Mouse (Mus musculus) lung, embryonic 15.5 days (tissue): ENCODE measurements around the gene Limk2. TPM values are rescaled to one million over a fixed set of nuclear protein-coding genes. Genes with fewer than 3 reads are reported as not detected.
A peak's percentile ranks its signal among the peaks of the same experiment; 100 is the strongest.

Experiments
- ATAC-seq: fragments of 200-750 bp; cut with Nextera tagmentation; 2 replicates; pipeline ENCODE4 v1.8.0; 2017; ENCODE audit warnings: moderate number of reproducible peaks, borderline replicate concordance; ENCODE audit not compliant: low FRiP score, low TSS enrichment; ENCODE audit errors: extremely low read depth
- H3K27ac ChIP-seq: fragments of 300-500 bp; sonication (generic); 2 replicates; pipeline ENCODE4 v1.5.1; 2015; ENCODE audit warnings: moderate library complexity, mild to moderate bottlenecking, inconsistent platforms
- H3K27me3 ChIP-seq: fragments of 300-500 bp; sonication (generic); 2 replicates; pipeline ENCODE4 v1.6.1; 2015; ENCODE audit warnings: inconsistent platforms
- H3K36me3 ChIP-seq: fragments of 300-500 bp; sonication (generic); 2 replicates; pipeline ENCODE4 v1.6.1; 2015; ENCODE audit warnings: inconsistent platforms
- H3K4me1 ChIP-seq: fragments of 300-500 bp; sonication (generic); 2 replicates; pipeline ENCODE4 v1.6.1; 2015; ENCODE audit warnings: inconsistent platforms
- H3K4me2 ChIP-seq: fragments of 300-500 bp; sonication (generic); 2 replicates; pipeline ENCODE4 v1.6.1; 2015; ENCODE audit warnings: inconsistent platforms, mild to moderate bottlenecking, moderate library complexity
- H3K4me3 ChIP-seq: fragments of 300-500 bp; sonication (generic); 2 replicates; pipeline ENCODE4 v1.5.1; 2015; ENCODE audit warnings: mild to moderate bottlenecking, inconsistent platforms
- H3K9ac ChIP-seq: fragments of 300-500 bp; sonication (generic); 2 replicates; pipeline ENCODE4 v1.6.1; 2015; ENCODE audit warnings: inconsistent platforms
- H3K9me3 ChIP-seq: fragments of 300-500 bp; sonication (generic); 2 replicates; pipeline ENCODE4 v1.6.1; 2016; ENCODE audit warnings: inconsistent platforms
- WGBS: fragments of 180-500 bp; shearing (Covaris S2); methylation state at CpG from one replicate; pipeline ENCODE4 v1.1.7; 2015; 5-methylcytosine and 5-hydroxymethylcytosine counted together
- polyA plus RNA-seq: library from polyadenylated mRNA; unstranded; fragments of >200 nt; fragmentation: Nextera tagmentation; extraction: Ambion mirVana; gene quantifications from 2 replicates; pipeline ENCODE4 v1.2.1, GENCODE M21; 2015

The Limk2 gene
- polyA plus RNA-seq, 1 experiment from 2014 or later = 52.0 TPM

- H3K27me3 ChIP-seq = no peaks in the 10 kb centered on the region
- H3K9me3 ChIP-seq = no peaks in the 10 kb centered on the region
- peak overlapping the region; percentile 63 for H3K27ac ChIP-seq
- H3K4me1 ChIP-seq = peaks cover 17% of the 10 kb centered on the region
- no peak for ATAC-seq
- peak overlapping the region; percentile 69 for H3K9ac ChIP-seq
- peak overlapping the region; percentile 82 for H3K4me2 ChIP-seq
- H3K36me3 ChIP-seq = no peaks in the 10 kb centered on the region
- peak overlapping the region; percentile 74 for H3K4me3 ChIP-seq
- 1% methylated on average over 34 of the region's 34 CpGs for WGBS
These were observed 625 bp downstream of the Limk2 start for GRCm38 (mm10) chr11:3408131-3408996.

GRCm38 (mm10) chr11:3404287-3405047, 4.5 kb downstream of the Limk2 start:
- Histone ChIP-seq H3K27me3 (no peaks in the 10 kb centered on the region), H3K4me3 (no peak overlapping the region), H3K9ac (no peak overlapping the region), H3K36me3 (no peaks in the 10 kb centered on the region), H3K27ac (no peak overlapping the region), H3K9me3 (no peaks in the 10 kb centered on the region), H3K4me2 (no peak overlapping the region), H3K4me1 (peaks cover 15% of the 10 kb centered on the region)
- WGBS = 74% methylated on average over 7 of the region's 7 CpGs
- ATAC-seq = no peak

- 72% methylated on average over 3 of the region's 3 CpGs for WGBS
- no peaks in the 10 kb centered on the region for H3K9me3 ChIP-seq
- H3K27me3 ChIP-seq = no peaks in the 10 kb centered on the region
- ATAC-seq = no peak
- H3K9ac ChIP-seq = no peak overlapping the region
- no peaks in the 10 kb centered on the region for H3K36me3 ChIP-seq
- H3K4me2 ChIP-seq = no peak overlapping the region
- peaks cover 8% of the 10 kb centered on the region for H3K4me1 ChIP-seq
- no peak overlapping the region for H3K27ac ChIP-seq
- H3K4me3 ChIP-seq = no peak overlapping the region
These were observed 6.0 kb downstream of the Limk2 start for GRCm38 (mm10) chr11:3403024-3403423.

- ATAC-seq = no peak
- Histone ChIP-seq H3K27me3 (no peaks in the 10 kb centered on the region), H3K9ac (no peak overlapping the region), H3K4me2 (no peak overlapping the region), H3K4me3 (no peak overlapping the region), H3K4me1 (no peaks in the 10 kb centered on the region; the same call in 1 of the 2 replicates), H3K9me3 (no peaks in the 10 kb centered on the region), H3K27ac (no peak overlapping the region), H3K36me3 (no peaks in the 10 kb centered on the region; the same call in 1 of the 2 replicates)
- 63% methylated on average over 1 of the region's 1 CpGs for WGBS
These were observed 10.7 kb downstream of the Limk2 start for GRCm38 (mm10) chr11:3398318-3398717.

- no peak for ATAC-seq
- Histone ChIP-seq H3K9ac (no peak overlapping the region), H3K27ac (no peak overlapping the region), H3K4me1 (peaks cover 6% of the 10 kb centered on the region; the same call in 1 of the 2 replicates), H3K9me3 (no peaks in the 10 kb centered on the region), H3K27me3 (no peaks in the 10 kb centered on the region), H3K36me3 (no peaks in the 10 kb centered on the region; the same call in 1 of the 2 replicates), H3K4me3 (no peak overlapping the region), H3K4me2 (no peak overlapping the region)
- WGBS = 73% methylated on average over 8 of the region's 8 CpGs
These were observed 12.4 kb downstream of the Limk2 start for GRCm38 (mm10) chr11:3396562-3396961.

- H3K9ac ChIP-seq = no peak overlapping the region
- H3K4me2 ChIP-seq = no peak overlapping the region
- no peaks in the 10 kb centered on the region for H3K27me3 ChIP-seq
- no peaks in the 10 kb centered on the region; the same call in 1 of the 2 replicates for H3K36me3 ChIP-seq
- no peak overlapping the region for H3K27ac ChIP-seq
- peaks cover 6% of the 10 kb centered on the region; the same call in 1 of the 2 replicates for H3K4me1 ChIP-seq
- 89% methylated on average over 3 of the region's 3 CpGs for WGBS
- no peaks in the 10 kb centered on the region for H3K9me3 ChIP-seq
- H3K4me3 ChIP-seq = no peak overlapping the region
- no peak for ATAC-seq
These were observed 12.9 kb downstream of the Limk2 start for GRCm38 (mm10) chr11:3396091-3396490.

- Histone ChIP-seq H3K27me3 (no peaks in the 10 kb centered on the region), H3K9me3 (no peaks in the 10 kb centered on the region), H3K36me3 (peaks cover 3% of the 10 kb centered on the region), H3K4me1 (peaks cover 6% of the 10 kb centered on the region; the same call in 1 of the 2 replicates), H3K27ac (no peak overlapping the region), H3K9ac (no peak overlapping the region), H3K4me3 (no peak overlapping the region), H3K4me2 (no peak overlapping the region)
- WGBS = 73% methylated on average over 5 of the region's 5 CpGs
- no peak for ATAC-seq
These were observed 14.5 kb downstream of the Limk2 start for GRCm38 (mm10) chr11:3394520-3394919.

- Histone ChIP-seq H3K36me3 (peaks cover 3% of the 10 kb centered on the region), H3K27me3 (no peaks in the 10 kb centered on the region), H3K4me3 (no peak overlapping the region), H3K9me3 (no peaks in the 10 kb centered on the region), H3K9ac (no peak overlapping the region), H3K27ac (peak overlapping the region; percentile 20; the same call in 1 of the 2 replicates), H3K4me1 (peaks cover 6% of the 10 kb centered on the region; the same call in 1 of the 2 replicates), H3K4me2 (no peak overlapping the region)
- 70% methylated on average over 8 of the region's 8 CpGs for WGBS
- 0 out of 2 replicates have a peak, but pooled peaks have one; percentile 24 for ATAC-seq
These were observed 16.5 kb downstream of the Limk2 start for GRCm38 (mm10) chr11:3392526-3392925.

GRCm38 (mm10) chr11:3390789-3391188, 18.2 kb downstream of the Limk2 start:
- Histone ChIP-seq H3K4me1 (peaks cover 6% of the 10 kb centered on the region; the same call in 1 of the 2 replicates), H3K4me3 (no peak overlapping the region), H3K4me2 (no peak overlapping the region), H3K9me3 (no peaks in the 10 kb centered on the region), H3K27me3 (no peaks in the 10 kb centered on the region), H3K9ac (no peak overlapping the region), H3K36me3 (peaks cover 3% of the 10 kb centered on the region; the same call in 1 of the 2 replicates), H3K27ac (peak overlapping the region; percentile 64)
- 59% methylated on average over 5 of the region's 5 CpGs for WGBS
- ATAC-seq = no peak

GRCm38 (mm10) chr11:3389996-3390395, 19.0 kb downstream of the Limk2 start:
- Histone ChIP-seq H3K4me1 (peaks cover 6% of the 10 kb centered on the region; the same call in 1 of the 2 replicates), H3K9me3 (no peaks in the 10 kb centered on the region), H3K9ac (no peak overlapping the region), H3K36me3 (peaks cover 3% of the 10 kb centered on the region; the same call in 1 of the 2 replicates), H3K4me3 (no peak overlapping the region), H3K27ac (no peak overlapping the region), H3K27me3 (no peaks in the 10 kb centered on the region), H3K4me2 (no peak overlapping the region)
- WGBS = 76% methylated on average over 5 of the region's 5 CpGs
- ATAC-seq = no peak

- Histone ChIP-seq H3K27ac (no peak overlapping the region), H3K9ac (no peak overlapping the region), H3K9me3 (no peaks in the 10 kb centered on the region), H3K36me3 (peaks cover 14% of the 10 kb centered on the region), H3K27me3 (no peaks in the 10 kb centered on the region), H3K4me1 (peaks cover 3% of the 10 kb centered on the region; the same call in 1 of the 2 replicates), H3K4me2 (no peak overlapping the region), H3K4me3 (no peak overlapping the region)
- WGBS = 71% methylated on average over 6 of the region's 6 CpGs
- ATAC-seq = no peak
These were observed 21.4 kb downstream of the Limk2 start for GRCm38 (mm10) chr11:3387482-3388196.
